Mouse (Mus musculus) limb, embryonic 13.5 days (tissue): ENCODE measurements around the gene Cd2bp2. TPM values are rescaled to one million over a fixed set of nuclear protein-coding genes. Genes with fewer than 3 reads are reported as not detected.
"Not testable (repeated sequence)": the region's sequence is repeated elsewhere in the genome, so short reads cannot be mapped to it uniquely, and the experiment has no call there.

Source experiments
- ATAC-seq: fragments of 200-750 bp; cut with Nextera tagmentation; 2 replicates; pipeline ENCODE4 v1.8.0; 2017; ENCODE audit warnings: low read depth, moderate number of reproducible peaks, moderate TSS enrichment; ENCODE audit not compliant: low FRiP score
- H3K27ac ChIP-seq: fragments of 300-500 bp; sonication (generic); 2 replicates; pipeline ENCODE4 v1.5.1; 2015; ENCODE audit warnings: inconsistent platforms, mild to moderate bottlenecking, moderate library complexity
- H3K27me3 ChIP-seq: fragments of 300-500 bp; sonication (generic); 2 replicates; pipeline ENCODE4 v1.6.1; 2015; ENCODE audit warnings: mild to moderate bottlenecking, inconsistent platforms
- H3K36me3 ChIP-seq: fragments of 300-500 bp; sonication (generic); 2 replicates; pipeline ENCODE4 v1.6.1; 2015; ENCODE audit warnings: inconsistent platforms, mild to moderate bottlenecking, moderate library complexity
- H3K4me1 ChIP-seq: fragments of 300-500 bp; sonication (generic); 2 replicates; pipeline ENCODE4 v1.6.1; 2015; ENCODE audit warnings: inconsistent platforms
- H3K4me2 ChIP-seq: fragments of 300-500 bp; sonication (generic); replicated peaks from 2 replicates; pipeline ENCODE4 v1.6.1; 2015; ENCODE audit warnings: inconsistent platforms, mild to moderate bottlenecking, moderate library complexity
- H3K4me3 ChIP-seq: fragments of 300-500 bp; sonication (generic); 2 replicates; pipeline ENCODE4 v1.5.1; 2015; ENCODE audit warnings: moderate library complexity, mild to moderate bottlenecking, inconsistent platforms
- H3K9ac ChIP-seq: fragments of 300-500 bp; sonication (generic); 2 replicates; pipeline ENCODE4 v1.6.1; 2015; ENCODE audit warnings: mild to moderate bottlenecking, inconsistent platforms
- H3K9me3 ChIP-seq: fragments of 300-500 bp; sonication (generic); 2 replicates; pipeline ENCODE4 v1.6.1; 2016; ENCODE audit warnings: inconsistent platforms
- WGBS: fragments of 180-500 bp; shearing (Covaris S2); methylation state at CpG from one replicate; pipeline ENCODE4 v1.1.7; 2015; 5-methylcytosine and 5-hydroxymethylcytosine counted together
- polyA plus RNA-seq: library from polyadenylated mRNA; unstranded; fragments of >200 nt; fragmentation: Nextera tagmentation; extraction: Ambion mirVana; gene quantifications from 2 replicates; pipeline ENCODE4 v1.2.1, GENCODE M21; 2015

Gene Cd2bp2
- polyA plus RNA-seq, 1 experiment from 2014 or later = 72.4 TPM

- no peak for ATAC-seq
Observed at GRCm38 (mm10) chr7:127183828-127184227, 12.0 kb downstream of the Cd2bp2 start.

GRCm38 (mm10) chr7:127183345-127183744 is 12.5 kb downstream of the Cd2bp2 start:
- H3K36me3 ChIP-seq = no peaks in the 10 kb centered on the region
- no peaks in the 10 kb centered on the region for H3K4me1 ChIP-seq
- no peak overlapping the region for H3K27ac ChIP-seq
- no peak overlapping the region for H3K4me2 ChIP-seq
- 0 out of 2 replicates have a peak, but pooled peaks cover 3% of the 10 kb centered on the region for H3K9me3 ChIP-seq
- H3K4me3 ChIP-seq = no peak overlapping the region
- H3K27me3 ChIP-seq = no peaks in the 10 kb centered on the region
- ATAC-seq = no peak
- H3K9ac ChIP-seq = no peak overlapping the region
- 79% methylated on average over 8 of the region's 8 CpGs for WGBS

More at GRCm38 (mm10) chr7:127183828-127184227, 12.0 kb downstream of the Cd2bp2 start:
- Histone ChIP-seq H3K27me3 (no peaks in the 10 kb centered on the region), H3K4me2 (no peak overlapping the region), H3K4me1 (no peaks in the 10 kb centered on the region), H3K36me3 (no peaks in the 10 kb centered on the region), H3K27ac (no peak overlapping the region), H3K9me3 (0 out of 2 replicates have a peak, but pooled peaks cover 3% of the 10 kb centered on the region), H3K4me3 (no peak overlapping the region), H3K9ac (no peak overlapping the region)
- 72% methylated on average over 6 of the region's 6 CpGs for WGBS

GRCm38 (mm10) chr7:127181724-127182123 is 14.1 kb downstream of the Cd2bp2 start:
- H3K9ac ChIP-seq, ATAC-seq, H3K4me2 ChIP-seq, H3K36me3 ChIP-seq, H3K9me3 ChIP-seq, H3K4me3 ChIP-seq, H3K4me1 ChIP-seq, H3K27ac ChIP-seq, H3K27me3 ChIP-seq: not testable (repeated sequence)
- 34% methylated on average over 3 of the region's 3 CpGs for WGBS

GRCm38 (mm10) chr7:127180783-127181182 is 15.1 kb downstream of the Cd2bp2 start:
- H3K27ac ChIP-seq = no peak overlapping the region
- no peaks in the 10 kb centered on the region for H3K4me1 ChIP-seq
- H3K27me3 ChIP-seq = no peaks in the 10 kb centered on the region
- WGBS = 67% methylated on average over 2 of the region's 2 CpGs
- ATAC-seq = no peak
- H3K9ac ChIP-seq = no peak overlapping the region
- H3K4me2 ChIP-seq = no peak overlapping the region
- H3K36me3 ChIP-seq = no peaks in the 10 kb centered on the region
- no peak overlapping the region for H3K4me3 ChIP-seq
- 0 out of 2 replicates have a peak, but pooled peaks cover 3% of the 10 kb centered on the region for H3K9me3 ChIP-seq

GRCm38 (mm10) chr7:127176937-127177336 is 18.9 kb downstream of the Cd2bp2 start:
- no peak for ATAC-seq
- WGBS = 81% methylated on average over 4 of the region's 4 CpGs
- no peaks in the 10 kb centered on the region for H3K4me1 ChIP-seq
- H3K36me3 ChIP-seq = no peaks in the 10 kb centered on the region
- no peak overlapping the region for H3K4me2 ChIP-seq
- H3K9me3 ChIP-seq = 0 out of 2 replicates have a peak, but pooled peaks cover 3% of the 10 kb centered on the region
- H3K27ac ChIP-seq = no peak overlapping the region
- no peak overlapping the region for H3K4me3 ChIP-seq
- no peaks in the 10 kb centered on the region for H3K27me3 ChIP-seq
- H3K9ac ChIP-seq = no peak overlapping the region

GRCm38 (mm10) chr7:127166501-127166900 is 29.3 kb downstream of the Cd2bp2 start:
- Histone ChIP-seq H3K4me2 (no peak overlapping the region), H3K9ac (no peak overlapping the region), H3K9me3 (no peaks in the 10 kb centered on the region), H3K27me3 (no peaks in the 10 kb centered on the region), H3K4me1 (no peaks in the 10 kb centered on the region), H3K36me3 (no peaks in the 10 kb centered on the region), H3K27ac (no peak overlapping the region), H3K4me3 (no peak overlapping the region)
- ATAC-seq = no peak
- WGBS = 84% methylated on average over 5 of the region's 5 CpGs

- 85% methylated on average over 12 of the region's 12 CpGs for WGBS
Observed at GRCm38 (mm10) chr7:127165607-127166493, 30.0 kb downstream of the Cd2bp2 start.

GRCm38 (mm10) chr7:127164002-127164401 is 31.8 kb downstream of the Cd2bp2 start:
- H3K27ac ChIP-seq = no peak overlapping the region
- H3K9ac ChIP-seq = no peak overlapping the region
- no peaks in the 10 kb centered on the region for H3K36me3 ChIP-seq
- WGBS = 88% methylated on average over 4 of the region's 4 CpGs
- no peaks in the 10 kb centered on the region for H3K9me3 ChIP-seq
- no peak overlapping the region for H3K4me3 ChIP-seq
- H3K4me1 ChIP-seq = no peaks in the 10 kb centered on the region
- no peak overlapping the region for H3K4me2 ChIP-seq
- H3K27me3 ChIP-seq = no peaks in the 10 kb centered on the region
- no peak for ATAC-seq

More at GRCm38 (mm10) chr7:127165607-127166493, 30.0 kb downstream of the Cd2bp2 start:
- ATAC-seq = no peak
- Histone ChIP-seq H3K27me3 (no peaks in the 10 kb centered on the region), H3K4me2 (no peak overlapping the region), H3K36me3 (no peaks in the 10 kb centered on the region), H3K9me3 (no peaks in the 10 kb centered on the region), H3K4me1 (no peaks in the 10 kb centered on the region), H3K27ac (no peak overlapping the region), H3K9ac (no peak overlapping the region), H3K4me3 (no peak overlapping the region)

- H3K4me2 ChIP-seq = no peak overlapping the region
- H3K9me3 ChIP-seq = no peaks in the 10 kb centered on the region
- no peak overlapping the region for H3K27ac ChIP-seq
- H3K4me3 ChIP-seq = no peak overlapping the region
- H3K4me1 ChIP-seq = no peaks in the 10 kb centered on the region
- no peaks in the 10 kb centered on the region for H3K36me3 ChIP-seq
- WGBS = 76% methylated on average over 5 of the region's 5 CpGs
- H3K9ac ChIP-seq = no peak overlapping the region
- no peak for ATAC-seq
- no peaks in the 10 kb centered on the region for H3K27me3 ChIP-seq
Observed at GRCm38 (mm10) chr7:127162546-127162945, 33.3 kb downstream of the Cd2bp2 start.

GRCm38 (mm10) chr7:127157548-127157947 is 38.3 kb downstream of the Cd2bp2 start:
- no peak overlapping the region for H3K27ac ChIP-seq
- no peak overlapping the region for H3K4me2 ChIP-seq
- 82% methylated on average over 4 of the region's 4 CpGs for WGBS
- H3K4me1 ChIP-seq = no peaks in the 10 kb centered on the region
- no peak overlapping the region for H3K4me3 ChIP-seq
- no peaks in the 10 kb centered on the region for H3K9me3 ChIP-seq
- ATAC-seq = no peak
- H3K9ac ChIP-seq = no peak overlapping the region
- no peaks in the 10 kb centered on the region for H3K36me3 ChIP-seq
- no peaks in the 10 kb centered on the region for H3K27me3 ChIP-seq

- no peak overlapping the region for H3K4me2 ChIP-seq
- no peaks in the 10 kb centered on the region for H3K27me3 ChIP-seq
- H3K4me3 ChIP-seq = no peak overlapping the region
- no peak for ATAC-seq
- H3K27ac ChIP-seq = no peak overlapping the region
- no peaks in the 10 kb centered on the region for H3K9me3 ChIP-seq
- H3K4me1 ChIP-seq = no peaks in the 10 kb centered on the region
- no peak overlapping the region for H3K9ac ChIP-seq
- H3K36me3 ChIP-seq = no peaks in the 10 kb centered on the region
- WGBS = 83% methylated on average over 3 of the region's 3 CpGs
Observed at GRCm38 (mm10) chr7:127153477-127153876, 42.4 kb downstream of the Cd2bp2 start.

GRCm38 (mm10) chr7:127152464-127152863 is 43.4 kb downstream of the Cd2bp2 start:
- H3K4me2 ChIP-seq = no peak overlapping the region
- H3K27me3 ChIP-seq = no peaks in the 10 kb centered on the region
- H3K4me1 ChIP-seq = no peaks in the 10 kb centered on the region
- H3K9ac ChIP-seq = no peak overlapping the region
- ATAC-seq = no peak
- H3K27ac ChIP-seq = no peak overlapping the region
- no peak overlapping the region for H3K4me3 ChIP-seq
- H3K36me3 ChIP-seq = no peaks in the 10 kb centered on the region
- no peaks in the 10 kb centered on the region for H3K9me3 ChIP-seq
- WGBS = 90% methylated on average over 6 of the region's 6 CpGs
